Mouse (Mus musculus): ENCODE measurements around the gene Gm10972.
"Not testable (repeated sequence)": the region's sequence is repeated elsewhere in the genome, so short reads cannot be mapped to it uniquely, and the experiment has no call there.

Gene Gm10972

GRCm38 (mm10) chr3:94659142-94659748, 16.3 kb downstream of the Gm10972 start:
- DNase-seq (ENCODE audit: low spot score) = not testable (repeated sequence)

DNA sequence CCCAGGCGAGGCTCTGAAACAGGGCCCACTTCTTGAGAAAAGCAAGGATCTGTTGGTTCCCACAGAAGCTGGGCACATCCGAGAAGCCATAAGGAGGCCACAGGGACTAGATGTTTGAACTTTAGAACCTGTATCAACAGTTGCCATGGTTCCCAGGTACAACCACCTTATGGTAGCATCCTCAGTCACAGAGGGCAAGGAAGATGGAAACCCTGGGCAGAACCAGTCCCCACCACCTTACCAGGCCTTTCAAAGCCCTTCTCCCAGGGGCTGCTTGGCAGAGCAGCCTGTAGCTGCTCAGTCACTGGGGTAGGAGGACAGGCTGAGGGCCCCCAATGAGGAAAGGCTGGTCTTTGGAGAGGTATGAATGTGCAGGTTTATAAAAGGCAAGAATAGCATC, 17.9 kb downstream of the Gm10972 start:
- DNase-seq (ENCODE audit: low spot score) = not testable (repeated sequence)

- not testable (repeated sequence) for DNase-seq (ENCODE audit: low spot score)
Measured at GRCm38 (mm10) chr3:94665060-94665802, 22.3 kb downstream of the Gm10972 start.

GRCm38 (mm10) chr3:94665896-94666295, 23.0 kb downstream of the Gm10972 start:
- DNase-seq (ENCODE audit: low spot score) = not testable (repeated sequence)

DNA sequence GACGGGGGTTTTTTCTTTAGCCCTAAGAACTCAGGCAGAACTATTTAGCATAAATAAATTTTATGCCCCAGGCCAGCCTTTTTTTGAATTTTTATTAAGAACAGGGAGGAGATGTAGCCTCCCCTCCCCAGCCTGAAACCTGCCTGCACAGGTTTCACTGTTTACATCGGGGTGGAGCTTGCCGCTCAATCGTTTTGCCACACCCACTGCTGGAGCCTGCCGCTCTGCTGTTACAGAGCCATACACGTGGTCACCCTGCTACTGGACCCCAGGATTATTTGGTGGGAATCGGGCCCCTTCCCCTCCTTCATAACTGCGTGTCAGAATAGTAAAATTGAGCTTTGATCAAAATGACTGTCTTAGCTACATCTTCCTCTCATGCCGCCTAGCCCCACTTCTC, 32.2 kb downstream of the Gm10972 start:
- not testable (repeated sequence) for DNase-seq (ENCODE audit: low spot score)

DNA sequence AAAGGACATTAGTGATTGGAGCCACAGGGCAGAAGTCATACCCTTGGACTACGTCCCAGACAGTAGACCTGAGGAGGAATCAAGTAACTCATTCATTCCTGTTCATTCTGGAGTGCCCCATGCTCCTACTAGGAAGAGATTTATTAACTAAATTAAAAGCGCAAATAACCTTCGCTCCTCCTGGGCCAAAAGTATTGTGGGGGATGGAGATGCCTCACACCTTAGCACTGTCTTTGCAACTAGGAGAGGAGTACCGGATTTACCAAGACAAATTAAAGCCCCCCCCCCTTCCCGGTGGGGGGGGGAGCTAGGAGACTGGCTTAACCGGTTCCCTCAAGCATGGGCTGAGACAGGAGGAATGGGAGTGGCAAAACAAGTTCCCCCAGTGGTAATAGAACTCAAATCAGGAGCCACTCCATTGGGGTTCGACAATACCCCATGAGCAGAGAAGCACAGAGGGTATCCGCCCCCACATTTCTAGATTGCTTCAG, 36.5 kb downstream of the Gm10972 start:
- DNase-seq (ENCODE audit: low spot score) = no peak

DNA sequence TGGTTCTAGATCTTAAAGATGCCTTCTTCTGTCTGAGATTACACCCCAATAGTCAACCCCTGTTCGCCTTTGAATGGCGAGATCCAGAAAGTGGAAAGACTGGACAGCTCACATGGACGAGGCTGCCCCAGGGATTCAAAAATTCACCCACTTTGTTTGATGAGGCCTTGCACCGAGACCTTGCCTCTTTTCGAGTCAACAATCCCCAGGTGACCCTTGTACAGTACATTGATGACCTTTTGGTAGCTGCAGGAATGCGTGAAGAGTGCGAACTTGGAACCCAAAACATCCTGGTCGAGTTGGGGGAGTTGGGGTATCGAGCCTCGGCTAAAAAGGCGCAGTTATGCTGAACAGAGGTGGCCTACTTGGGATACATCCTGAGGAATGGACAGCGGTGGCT, 37.1 kb downstream of the Gm10972 start:
- DNase-seq (ENCODE audit: low spot score) = not testable (repeated sequence)

DNA sequence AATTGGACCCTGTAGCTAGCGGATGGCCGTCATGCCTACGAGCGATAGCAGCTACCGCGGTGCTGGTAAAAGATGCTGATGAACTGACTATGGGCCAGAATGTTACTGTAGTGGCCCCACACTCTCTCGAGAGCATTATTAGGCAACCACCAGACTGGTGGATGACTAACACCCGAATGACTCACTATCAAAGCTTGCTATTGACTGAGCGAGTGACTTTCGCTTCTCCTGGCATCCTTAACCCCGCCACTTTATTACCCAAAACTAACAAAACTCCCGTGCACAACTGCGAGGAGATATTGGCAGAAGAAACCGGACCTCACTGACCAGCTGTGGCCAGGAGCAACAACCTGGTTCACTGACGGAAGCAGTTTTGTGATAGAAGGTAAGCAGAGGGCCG, 37.9 kb downstream of the Gm10972 start:
- no peak for DNase-seq (ENCODE audit: low spot score)

GRCm38 (mm10) chr3:94683646-94684045, 40.7 kb downstream of the Gm10972 start:
- no peak for DNase-seq (ENCODE audit: low spot score)

- DNase-seq (ENCODE audit: low spot score) = not testable (repeated sequence)
Measured at GRCm38 (mm10) chr3:94685989-94686772, 43.3 kb downstream of the Gm10972 start.

- not testable (repeated sequence) for DNase-seq (ENCODE audit: low spot score)
Measured at GRCm38 (mm10) chr3:94688698-94689097, 45.8 kb downstream of the Gm10972 start.

GRCm38 (mm10) chr3:94689195-94689594, 46.3 kb downstream of the Gm10972 start:
- DNase-seq (ENCODE audit: low spot score) = not testable (repeated sequence)

- DNase-seq (ENCODE audit: low spot score) = not testable (repeated sequence)
Measured at GRCm38 (mm10) chr3:94690162-94690561, 47.2 kb downstream of the Gm10972 start.

- no peak for DNase-seq (ENCODE audit: low spot score)
Measured at GRCm38 (mm10) chr3:94690616-94691247, 47.8 kb downstream of the Gm10972 start.

DNA sequence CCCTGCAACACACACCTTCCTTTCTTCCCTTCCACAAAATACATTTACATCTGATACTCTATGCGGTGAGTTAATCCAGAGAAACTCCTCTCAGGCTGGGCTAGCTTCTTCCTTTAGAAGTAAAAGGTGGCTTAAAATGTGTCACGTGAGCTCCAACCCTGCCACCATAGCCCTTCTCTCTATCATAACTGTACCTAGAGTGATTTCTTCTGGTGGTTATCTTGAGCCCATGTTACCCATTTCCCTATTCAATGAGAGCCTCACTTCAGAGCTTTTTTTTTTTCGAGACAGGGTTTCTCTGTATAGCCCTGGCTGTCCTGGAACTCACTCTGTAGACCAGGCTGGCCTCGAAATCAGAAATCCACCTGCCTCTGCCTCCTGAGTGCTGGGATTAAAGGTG, 48.8 kb downstream of the Gm10972 start:
- DNase-seq (ENCODE audit: low spot score) = not testable (repeated sequence)

Data from ovary, adult 18-20 months (tissue).